Mouse (Mus musculus) CD4-positive, CD25-positive, alpha-beta regulatory T cell, adult 2 months (primary cell): ENCODE results near the gene Rab3c.

Source experiments
- DNase-seq: peaks from one replicate; pipeline ENCODE4 v3.0.0-alpha.2; 2012; ENCODE audit warnings: low read depth, low spot score

Rab3c gene

DNA sequence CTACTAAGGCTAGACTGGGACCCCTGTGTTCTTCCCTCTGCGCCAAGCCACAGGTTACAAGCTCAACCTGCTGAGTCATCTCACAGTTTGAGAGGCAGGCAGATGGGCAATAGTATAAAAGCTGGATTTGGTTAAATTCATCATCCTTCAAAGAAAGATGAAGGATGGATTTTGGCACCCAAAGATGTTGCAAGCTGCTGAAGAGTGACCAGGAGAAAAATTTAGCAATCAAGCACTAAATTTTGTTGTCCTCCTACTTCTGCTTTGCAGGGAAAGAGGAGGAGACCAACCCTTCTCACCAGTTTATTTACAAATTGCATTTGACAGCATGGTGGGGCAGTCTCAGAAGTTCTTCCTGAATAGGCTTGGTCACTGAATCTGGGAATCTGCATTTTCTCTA lies 90.8 kb downstream of the Rab3c start:
- no peak for DNase-seq

DNA sequence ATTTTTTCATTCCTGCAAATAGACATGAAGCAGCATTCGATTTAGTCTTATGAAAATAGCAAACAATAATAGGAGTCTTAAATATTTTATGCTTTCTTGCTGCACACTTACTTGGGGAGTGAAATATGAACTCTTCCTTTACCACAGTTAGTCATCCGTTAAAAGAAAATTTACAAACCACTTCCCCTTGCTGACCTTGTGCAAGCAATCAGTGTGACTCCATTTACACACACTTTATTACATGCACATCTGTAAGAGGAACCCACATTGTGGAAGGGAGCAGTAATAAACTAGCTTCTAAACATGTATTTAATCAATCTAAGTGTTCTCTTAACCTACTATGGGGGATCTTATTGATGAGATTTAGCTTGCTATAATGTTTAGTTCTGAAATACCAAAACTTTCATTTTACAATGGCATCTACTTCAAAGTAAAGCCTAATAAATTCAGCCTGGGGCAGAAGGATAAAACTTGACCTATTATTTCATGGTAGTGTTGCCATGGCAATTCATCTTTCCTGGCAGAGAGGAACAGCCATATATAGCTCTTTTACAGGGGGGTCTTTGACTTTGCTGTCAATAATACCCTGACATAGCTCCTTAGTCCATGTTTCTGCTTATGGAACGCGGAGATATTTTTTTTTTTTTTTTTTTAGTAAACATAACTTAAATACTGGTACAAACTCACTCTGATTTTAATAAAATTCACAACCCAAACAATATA lies 95.7 kb downstream of the Rab3c start:
- DNase-seq = no peak

GRCm38 (mm10) chr13:110175651-110176050 lies 105.1 kb downstream of the Rab3c start:
- no peak for DNase-seq

- no peak for DNase-seq
Measured at GRCm38 (mm10) chr13:110169669-110170068, 111.1 kb downstream of the Rab3c start.

- no peak for DNase-seq
Measured at GRCm38 (mm10) chr13:110169152-110169551, 111.6 kb downstream of the Rab3c start.

GRCm38 (mm10) chr13:110168570-110168969 lies 112.2 kb downstream of the Rab3c start:
- DNase-seq = no peak

DNA sequence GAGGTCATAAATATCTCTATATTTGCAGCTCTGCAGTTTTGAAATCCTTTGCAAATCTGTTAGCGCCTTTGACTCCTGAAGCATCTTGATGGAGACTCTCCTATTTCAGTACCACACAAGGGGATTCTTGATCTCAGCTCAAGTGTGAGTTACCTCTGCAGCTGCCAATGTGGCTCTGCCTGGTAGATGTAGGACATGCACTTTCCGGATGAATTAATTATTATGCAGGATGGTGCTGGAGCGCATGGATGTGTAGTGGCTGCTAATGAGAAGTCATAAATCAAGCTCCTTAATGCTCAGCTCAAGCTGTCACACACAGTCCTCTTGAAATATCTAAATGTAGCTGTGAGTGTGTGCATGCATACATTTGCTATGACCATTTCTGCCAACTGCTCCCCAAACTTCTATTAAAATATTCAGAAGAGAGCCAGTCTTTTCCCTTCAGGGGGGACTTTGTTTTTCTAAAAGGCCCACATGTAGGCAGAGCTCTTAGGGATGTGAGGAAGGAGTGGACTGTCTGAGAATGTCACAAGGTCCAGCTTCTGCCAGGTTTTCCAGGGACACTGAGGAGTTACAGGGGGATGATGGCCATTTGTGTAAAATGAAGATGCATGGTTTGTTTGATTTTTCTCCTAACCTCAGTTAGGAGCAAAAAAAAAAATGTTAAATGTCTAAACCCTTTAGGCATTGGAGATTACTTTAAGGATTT lies 114.0 kb downstream of the Rab3c start:
- DNase-seq = no peak

GRCm38 (mm10) chr13:110159980-110160379 lies 120.8 kb downstream of the Rab3c start:
- DNase-seq = no peak

DNA sequence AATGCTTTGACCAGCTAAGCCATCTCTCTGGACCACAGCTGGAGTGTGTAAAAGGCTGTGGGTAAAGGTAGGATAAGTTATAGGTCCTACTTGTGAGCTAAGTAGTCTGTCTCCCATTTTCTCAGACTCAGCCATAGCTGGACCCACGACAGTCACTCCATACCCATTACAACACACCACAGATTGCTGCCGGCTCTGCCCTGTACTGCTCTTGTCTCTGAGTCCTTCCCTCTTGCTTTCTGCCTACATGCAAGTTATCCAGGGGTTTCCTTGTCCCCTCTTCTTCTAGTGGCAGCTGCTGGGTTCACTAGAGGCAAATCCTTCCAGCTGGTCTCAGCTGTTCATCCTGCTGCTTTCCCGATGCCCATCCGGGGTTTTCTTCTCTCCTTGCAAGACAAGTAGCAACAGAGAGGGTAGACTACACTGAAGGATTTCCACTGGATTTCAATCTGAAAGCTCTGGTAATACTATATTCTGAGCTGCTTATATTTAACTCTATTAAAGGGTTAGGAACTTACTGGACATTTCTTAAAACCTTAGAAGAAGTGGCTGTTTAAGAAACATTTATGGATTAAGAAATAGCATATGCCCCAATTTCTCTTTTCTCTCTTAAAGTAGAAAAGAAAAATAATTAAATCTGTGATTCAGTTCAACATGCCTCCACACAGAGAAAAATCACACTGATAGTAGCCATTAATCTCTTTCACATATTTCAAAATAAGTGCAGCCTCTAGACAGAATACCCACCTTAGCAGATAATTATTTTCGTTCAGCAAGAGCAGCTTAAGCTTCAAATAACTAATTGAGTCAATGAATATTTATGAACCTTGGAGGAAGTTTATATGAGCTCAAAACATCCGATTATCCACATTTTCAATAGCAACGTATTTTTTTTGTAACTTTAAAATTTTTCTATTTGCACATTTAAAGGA lies 121.9 kb downstream of the Rab3c start:
- DNase-seq = no peak

GRCm38 (mm10) chr13:110145545-110145944 lies 135.3 kb downstream of the Rab3c start:
- no peak for DNase-seq

DNA sequence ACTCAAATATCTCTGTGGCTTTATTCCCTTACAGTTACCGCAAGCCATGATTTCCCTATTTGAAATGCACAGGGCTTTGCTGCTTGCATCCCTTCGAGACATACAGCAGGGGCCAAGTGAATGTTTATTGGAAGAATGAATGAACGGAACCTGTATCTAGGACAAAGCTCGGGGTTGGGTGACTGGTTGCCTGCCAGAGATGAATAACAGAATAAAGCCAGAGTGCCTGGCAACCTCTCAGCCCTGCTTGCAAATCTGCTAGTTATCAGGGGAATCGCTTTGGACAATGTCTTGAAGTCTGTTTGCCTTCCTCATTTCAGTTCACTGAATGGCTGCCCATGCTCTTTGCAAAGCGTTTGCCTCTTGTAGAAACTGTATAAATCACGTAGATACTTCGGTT lies 135.8 kb downstream of the Rab3c start:
- no peak for DNase-seq

- DNase-seq = no peak
Measured at GRCm38 (mm10) chr13:110139339-110139738, 141.5 kb downstream of the Rab3c start.

DNA sequence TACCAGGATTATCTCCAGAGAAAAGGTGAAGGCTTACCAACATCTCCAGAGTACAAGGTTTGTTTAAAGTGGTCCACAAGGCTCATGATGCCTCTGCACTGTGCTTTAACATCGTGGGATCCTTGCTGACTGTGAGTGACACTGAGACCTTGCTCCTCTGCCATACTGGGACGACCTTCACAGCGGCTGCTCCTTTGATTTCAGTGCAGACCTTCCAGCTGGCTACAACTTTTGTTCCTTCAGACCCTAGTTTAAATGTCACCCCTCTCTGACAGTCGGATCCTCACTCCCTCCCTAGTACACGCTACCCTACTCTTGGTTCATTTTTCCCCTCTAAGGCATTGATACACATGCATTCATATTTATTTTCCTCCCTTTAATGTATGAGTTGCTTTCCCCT lies 142.2 kb downstream of the Rab3c start:
- DNase-seq = no peak

DNA sequence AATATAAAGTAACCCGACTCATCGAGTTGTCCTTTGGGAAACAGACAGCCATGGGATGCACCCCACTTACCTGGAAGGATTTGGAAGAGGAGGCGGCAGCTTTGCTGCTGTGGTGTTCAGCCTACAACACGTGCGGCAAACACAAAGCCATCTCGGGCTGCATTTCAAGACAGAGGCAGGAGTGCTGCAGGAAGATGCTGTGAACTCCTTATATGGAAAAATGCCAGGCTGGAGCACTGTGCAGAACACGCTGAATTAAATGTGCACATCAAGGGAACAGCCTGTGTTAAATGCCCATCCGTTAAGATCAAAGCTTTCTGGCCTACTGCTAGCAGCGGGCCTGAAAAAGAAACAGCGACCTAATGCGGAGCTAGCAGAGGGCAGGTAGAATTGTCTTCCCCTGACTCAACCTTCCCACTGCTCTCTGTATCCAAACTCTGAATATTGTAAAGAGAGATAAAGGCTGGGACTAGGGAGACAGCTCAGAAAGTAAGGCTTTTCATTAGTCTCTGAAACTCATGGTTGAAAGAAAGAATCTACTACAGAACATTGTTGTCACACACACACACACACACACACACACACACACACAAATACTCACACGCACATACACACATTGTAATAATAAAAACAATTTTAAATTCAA lies 153.1 kb downstream of the Rab3c start:
- DNase-seq = no peak

GRCm38 (mm10) chr13:110122825-110123224 lies 158.0 kb downstream of the Rab3c start:
- no peak for DNase-seq

- DNase-seq = no peak
Measured at GRCm38 (mm10) chr13:110116892-110117291, 163.9 kb downstream of the Rab3c start.

DNA sequence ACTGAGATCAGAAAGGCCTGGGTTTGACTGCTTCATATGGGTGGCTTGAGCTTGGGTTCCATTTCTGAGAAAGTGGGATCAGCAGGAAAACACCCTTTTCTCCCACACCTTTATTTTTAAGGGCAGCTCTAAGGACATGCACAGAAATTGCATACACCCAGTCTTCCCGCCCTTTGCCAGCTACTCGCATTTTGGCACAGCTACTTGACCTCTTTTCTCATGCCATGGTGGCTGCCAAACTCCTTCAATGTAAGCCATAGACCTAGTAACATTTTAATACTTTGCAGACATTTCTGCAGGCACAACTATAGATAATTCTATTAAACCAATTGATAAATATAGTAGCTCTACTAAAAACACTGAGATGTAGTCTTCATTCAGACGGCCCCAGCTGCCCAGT lies 164.5 kb downstream of the Rab3c start:
- DNase-seq = no peak

DNA sequence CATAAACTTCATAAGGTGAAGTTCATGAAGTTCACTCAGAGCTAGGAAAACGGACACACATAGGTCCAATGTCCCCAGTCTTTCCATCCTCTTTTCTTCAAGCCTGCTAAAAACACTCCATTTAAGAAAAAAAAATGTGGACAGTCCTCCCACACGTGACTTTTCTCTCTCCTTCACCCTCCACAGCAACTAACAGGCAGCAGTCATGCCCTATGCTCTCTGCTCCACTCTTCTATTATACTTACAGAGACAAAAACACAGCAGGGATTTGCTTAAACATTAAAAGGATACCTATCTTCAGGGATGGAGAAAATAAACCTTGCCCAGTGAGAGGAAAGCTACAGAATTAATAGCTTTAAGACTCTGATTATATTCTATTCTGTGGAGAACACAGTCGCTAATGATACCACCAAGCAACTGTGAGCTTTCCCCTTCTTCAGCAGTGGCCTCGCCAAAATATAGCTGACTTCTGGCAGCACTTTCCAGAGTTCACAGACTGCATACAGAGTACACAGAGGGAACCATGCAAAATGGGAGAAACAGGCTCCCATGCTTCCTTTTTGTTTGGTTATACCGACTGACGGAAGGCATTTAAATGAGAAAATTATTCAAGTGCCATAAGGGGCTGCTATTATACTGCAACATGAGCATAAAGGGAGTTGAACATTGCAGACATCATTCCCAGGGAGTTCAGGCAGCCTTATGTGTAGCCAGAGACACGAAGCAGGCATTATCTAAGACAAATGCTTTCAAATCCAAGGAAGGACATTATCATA lies 165.7 kb downstream of the Rab3c start:
- no peak for DNase-seq

DNA sequence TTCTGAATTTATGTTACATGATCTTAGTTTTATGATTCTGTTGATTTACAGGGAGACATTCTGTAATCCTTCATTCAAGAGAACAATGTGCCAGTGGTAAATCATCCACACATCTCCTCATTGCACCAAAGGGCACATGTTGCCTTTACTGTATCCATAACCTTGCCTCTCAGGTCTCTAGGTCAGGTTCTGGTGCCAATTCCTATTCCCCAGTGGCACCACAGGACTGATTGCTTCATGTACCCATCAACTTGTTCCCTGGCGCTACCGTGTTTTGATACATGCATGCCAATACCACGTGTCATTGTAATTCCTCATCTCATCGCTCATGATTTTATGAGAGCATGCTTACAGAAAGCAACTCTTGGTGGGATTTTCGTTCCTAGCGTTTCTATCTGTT lies 167.1 kb downstream of the Rab3c start:
- no peak for DNase-seq

DNA sequence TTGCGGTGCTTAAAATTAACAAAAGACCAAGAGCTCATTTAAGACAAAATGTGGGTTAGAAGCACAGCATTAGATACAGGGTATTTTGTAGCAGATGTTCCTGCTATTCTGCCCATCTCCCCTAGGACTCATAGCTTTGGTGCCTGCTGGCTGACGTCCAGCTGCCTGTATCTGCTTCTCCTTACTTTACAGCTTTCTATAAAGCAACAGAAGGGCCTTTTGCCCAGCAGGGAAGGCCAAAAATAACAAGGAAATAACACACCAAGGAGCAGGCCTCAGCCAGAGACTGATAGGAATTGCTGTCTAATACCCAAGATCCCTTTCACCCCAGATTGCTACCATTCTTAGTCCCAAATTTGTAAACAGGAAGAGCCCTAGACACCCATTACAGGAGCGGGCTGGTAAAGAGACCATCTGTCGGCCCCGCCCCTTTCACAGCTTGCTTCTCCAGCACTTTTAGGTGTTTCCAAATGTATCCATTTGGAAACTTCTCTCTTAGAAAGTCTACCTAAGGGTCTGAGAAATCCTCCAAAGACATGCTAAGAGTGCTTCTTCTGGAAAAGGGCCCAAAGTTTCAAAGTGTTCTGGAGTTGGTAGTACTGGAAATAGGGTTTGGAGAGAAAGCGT lies 183.3 kb downstream of the Rab3c start:
- no peak for DNase-seq

GRCm38 (mm10) chr13:110094998-110095397 lies 185.8 kb downstream of the Rab3c start:
- DNase-seq = no peak
